Mouse (Mus musculus) intestine, postnatal 0 days (tissue): ENCODE data around the gene Mapkbp1. TPM values are rescaled to one million over a fixed set of nuclear protein-coding genes. Genes with fewer than 3 reads are reported as not detected.

Experiments
- ATAC-seq: fragments of 200-750 bp; cut with Nextera tagmentation; 2 replicates; pipeline ENCODE4 v1.8.0; 2017; ENCODE audit warnings: mild to moderate bottlenecking, moderate TSS enrichment, moderate library complexity
- H3K27ac ChIP-seq: fragments of 300-500 bp; sonication (generic); 2 replicates; pipeline ENCODE4 v1.5.1; 2014; ENCODE audit warnings: mild to moderate bottlenecking, low read depth, low read length, moderate library complexity
- H3K27me3 ChIP-seq: fragments of 300-500 bp; sonication (generic); replicated peaks from 2 replicates; pipeline ENCODE4 v1.6.1; 2014; ENCODE audit warnings: low read length, mixed read lengths; ENCODE audit not compliant: control insufficient read depth, insufficient read depth
- H3K36me3 ChIP-seq: fragments of 300-500 bp; sonication (generic); 2 replicates; pipeline ENCODE4 v1.6.1; 2014; ENCODE audit warnings: mild to moderate bottlenecking, moderate library complexity; ENCODE audit not compliant: control insufficient read depth, insufficient read depth
- H3K4me1 ChIP-seq: fragments of 300-500 bp; sonication (generic); replicated peaks from 2 replicates; pipeline ENCODE4 v1.6.1; 2014; ENCODE audit warnings: antibody characterized with exemption, low read length, mixed read lengths; ENCODE audit not compliant: control insufficient read depth, insufficient read depth
- H3K4me2 ChIP-seq: fragments of 300-500 bp; sonication (generic); replicated peaks from 2 replicates; pipeline ENCODE4 v1.6.1; 2014; ENCODE audit warnings: low read depth, mild to moderate bottlenecking, moderate library complexity
- H3K4me3 ChIP-seq: fragments of 300-500 bp; sonication (generic); 2 replicates; pipeline ENCODE4 v1.5.1; 2014; ENCODE audit warnings: low read depth, low read length
- H3K9ac ChIP-seq: fragments of 300-500 bp; sonication (generic); 2 replicates; pipeline ENCODE4 v1.6.1; 2014; ENCODE audit warnings: mild to moderate bottlenecking, low read depth, low read length
- H3K9me3 ChIP-seq: fragments of 300-500 bp; sonication (generic); 2 replicates; pipeline ENCODE4 v1.6.1; 2016; ENCODE audit warnings: mixed run types; ENCODE audit not compliant: control insufficient read depth
- CTCF ChIP-seq: sonication (generic); IDR thresholded peaks from 2 replicates; pipeline ENCODE4 v1.5.1; 2016; ENCODE audit warnings: low read depth, mild to moderate bottlenecking, control low read depth, antibody characterized with exemption, moderate library complexity
- WGBS: fragments of 180-500 bp; shearing (Covaris S2); extraction: QIAGEN DNeasy Blood & Tissue Kit; methylation state at CpG from one replicate; pipeline ENCODE4 v1.1.7; 2014; 5-methylcytosine and 5-hydroxymethylcytosine counted together
- polyA plus RNA-seq: library from polyadenylated mRNA; unstranded; fragments of >200 nt; fragmentation: Nextera tagmentation; extraction: Ambion mirVana; gene quantifications from 2 replicates; pipeline ENCODE4 v1.2.1, GENCODE M21; 2015

Gene Mapkbp1
- polyA plus RNA-seq, 1 experiment from 2014 or later: 1.5 TPM

DNA sequence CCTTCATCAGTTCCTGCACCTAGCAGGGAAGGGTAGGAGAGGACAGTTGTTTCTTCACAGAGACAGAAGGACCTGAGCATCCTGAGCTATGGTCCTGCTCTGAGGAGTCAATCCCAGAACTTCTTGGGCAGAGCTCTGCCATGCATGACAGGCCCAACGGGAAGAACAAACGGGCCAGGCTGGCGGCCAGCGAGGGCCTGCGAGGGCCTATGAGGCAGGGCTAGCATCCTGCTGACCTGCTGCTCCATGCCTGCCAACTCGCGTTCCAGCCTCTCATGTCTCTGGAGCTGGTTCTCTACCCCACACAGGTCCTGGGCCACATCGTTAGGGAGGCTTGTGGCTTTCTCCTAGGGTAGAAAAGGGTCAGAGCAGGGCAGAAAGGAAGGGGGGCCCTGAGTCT is 89.7 kb downstream of the Mapkbp1 start:
- TF ChIP-seq CTCF: no peak
- 82% methylated on average over 8 of the region's 8 CpGs for WGBS
- no peak for ATAC-seq

DNA sequence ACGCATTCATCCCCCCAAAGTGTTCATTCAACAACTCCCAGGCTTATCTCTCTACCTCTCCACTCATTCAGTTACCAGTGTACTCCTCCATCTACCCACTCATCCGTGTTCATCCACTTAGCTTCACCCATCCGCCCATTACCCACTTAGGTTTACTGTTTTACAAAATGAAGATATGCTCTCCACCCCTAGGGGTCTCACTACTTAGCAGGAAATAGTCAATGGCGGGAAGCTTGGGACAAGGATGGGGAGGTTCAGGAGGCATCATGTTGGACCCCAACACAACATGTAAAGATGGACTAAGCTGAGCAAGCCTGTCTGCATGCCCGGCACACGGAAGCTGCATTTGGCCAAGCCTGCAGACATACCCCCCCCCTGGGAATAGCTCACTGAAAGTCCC is 92.1 kb downstream of the Mapkbp1 start:
- H3K9ac ChIP-seq: no peak overlapping the region
- no peak overlapping the region for H3K4me3 ChIP-seq
- peak; percentile 49 for TF ChIP-seq CTCF
- 78% methylated on average over 6 of the region's 6 CpGs for WGBS
- no peaks in the 10 kb centered on the region for H3K36me3 ChIP-seq
- no peak overlapping the region for H3K4me2 ChIP-seq
- ATAC-seq: no peak
- no peaks in the 10 kb centered on the region for H3K9me3 ChIP-seq
- no peaks in the 10 kb centered on the region; the same call in 1 of the 2 replicates for H3K4me1 ChIP-seq
- H3K27ac ChIP-seq: no peak overlapping the region
- no peaks in the 10 kb centered on the region for H3K27me3 ChIP-seq

More for the DNA sequence above, 89.7 kb downstream of the Mapkbp1 start:
- Histone ChIP-seq H3K9me3 (no peaks in the 10 kb centered on the region), H3K4me3 (no peak overlapping the region), H3K4me1 (no peaks in the 10 kb centered on the region), H3K4me2 (no peak overlapping the region), H3K27me3 (no peaks in the 10 kb centered on the region), H3K27ac (no peak overlapping the region), H3K36me3 (no peaks in the 10 kb centered on the region), H3K9ac (no peak overlapping the region)

DNA sequence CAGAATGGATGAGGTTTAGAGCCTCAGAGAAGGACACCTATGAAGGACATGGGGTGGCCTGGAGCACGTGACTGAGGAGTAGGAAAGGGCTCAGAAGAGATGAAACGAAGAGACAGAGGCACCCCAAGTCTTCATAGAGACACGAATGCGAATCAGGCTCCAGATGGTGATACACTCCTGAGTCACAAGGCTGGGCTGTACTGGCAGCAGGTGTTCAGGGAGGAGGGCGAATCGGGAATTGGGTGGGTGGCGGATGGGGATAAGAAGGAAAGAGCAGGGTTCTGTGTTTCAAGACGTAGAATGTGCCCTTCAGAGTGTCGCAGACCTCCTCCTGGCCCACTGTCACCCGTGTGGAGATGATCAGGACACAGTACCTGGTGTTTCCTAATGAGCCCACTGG is 92.7 kb downstream of the Mapkbp1 start:
- Histone ChIP-seq H3K27me3 (no peaks in the 10 kb centered on the region), H3K4me2 (no peak overlapping the region), H3K9me3 (no peaks in the 10 kb centered on the region), H3K27ac (no peak overlapping the region), H3K36me3 (no peaks in the 10 kb centered on the region), H3K9ac (no peak overlapping the region), H3K4me1 (no peaks in the 10 kb centered on the region; the same call in 1 of the 2 replicates), H3K4me3 (no peak overlapping the region)
- 85% methylated on average over 10 of the region's 10 CpGs for WGBS
- ATAC-seq: no peak
- no peak for TF ChIP-seq CTCF

DNA sequence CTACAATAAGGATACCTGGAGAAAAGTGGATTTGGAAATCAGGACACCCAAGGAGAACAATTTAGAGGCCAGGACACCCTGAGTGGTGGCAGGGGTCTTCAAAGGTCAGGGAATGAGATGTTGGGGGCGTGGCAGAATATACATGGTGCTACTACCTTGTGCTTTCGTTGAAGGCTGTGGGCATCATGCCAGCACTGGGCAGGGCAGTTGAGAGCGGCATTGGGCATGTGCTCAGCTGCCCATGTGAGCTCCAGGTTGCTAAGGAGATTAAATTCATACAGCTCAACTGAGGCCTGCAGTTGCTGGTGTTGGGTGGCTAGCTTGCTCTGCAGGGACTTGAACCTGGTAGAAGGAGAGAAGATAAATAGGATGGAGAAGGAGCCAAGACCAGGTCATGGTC is 93.7 kb downstream of the Mapkbp1 start:
- no peaks in the 10 kb centered on the region; the same call in 1 of the 2 replicates for H3K4me1 ChIP-seq
- ATAC-seq: no peak
- TF ChIP-seq CTCF: no peak
- no peak overlapping the region for H3K4me2 ChIP-seq
- H3K36me3 ChIP-seq: no peaks in the 10 kb centered on the region
- H3K9me3 ChIP-seq: no peaks in the 10 kb centered on the region
- H3K4me3 ChIP-seq: no peak overlapping the region
- no peaks in the 10 kb centered on the region for H3K27me3 ChIP-seq
- WGBS: 68% methylated on average over 3 of the region's 3 CpGs
- H3K27ac ChIP-seq: no peak overlapping the region
- H3K9ac ChIP-seq: no peak overlapping the region

DNA sequence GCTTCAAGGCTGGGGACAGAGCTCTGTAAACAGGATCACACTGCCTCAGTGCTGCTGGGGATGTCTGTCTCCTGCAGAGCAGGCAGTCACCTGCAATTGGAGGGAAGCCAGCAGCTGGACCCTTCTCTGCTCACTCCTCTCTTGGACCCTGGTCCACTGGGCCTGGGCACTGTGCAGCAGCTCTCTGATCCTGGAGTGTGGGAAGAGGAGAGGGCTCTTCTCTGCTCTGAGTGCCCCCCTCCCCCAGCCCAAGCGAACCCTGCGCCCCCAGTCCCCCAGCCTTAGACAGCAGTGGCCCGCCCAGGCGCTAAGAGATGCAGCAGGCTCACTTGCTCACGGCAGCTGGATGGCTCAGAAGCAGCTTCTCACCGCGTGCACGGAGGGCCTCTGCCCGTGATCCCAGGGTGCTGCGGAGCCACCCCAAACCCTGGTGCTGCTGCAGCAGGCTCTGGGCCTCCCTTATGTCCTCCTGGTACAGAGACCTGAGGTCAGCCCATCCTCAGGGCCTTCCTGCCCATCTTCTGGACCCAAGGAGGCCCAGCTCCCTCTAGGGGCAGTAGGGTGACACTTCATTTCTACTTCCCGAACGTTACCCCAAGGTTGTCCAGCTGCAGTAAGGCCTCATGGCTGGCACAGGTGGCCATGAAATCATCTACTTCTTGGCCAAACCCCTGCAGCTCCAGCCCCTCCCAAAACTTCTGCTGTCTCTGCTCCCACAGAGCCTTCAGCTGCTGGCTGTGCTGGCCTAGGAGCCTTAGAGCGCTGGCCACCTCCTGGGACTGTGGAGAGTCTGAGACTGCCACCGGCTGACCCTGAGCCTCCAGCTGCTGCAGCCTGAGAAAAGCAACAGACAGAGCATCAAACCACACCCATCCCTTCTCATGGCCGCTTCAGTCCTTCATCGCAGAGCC is 96.3 kb downstream of the Mapkbp1 start:
- no peak for ATAC-seq
- Histone ChIP-seq H3K9me3 (no peaks in the 10 kb centered on the region), H3K9ac (no peak overlapping the region), H3K36me3 (no peaks in the 10 kb centered on the region), H3K4me1 (no peaks in the 10 kb centered on the region; the same call in 1 of the 2 replicates), H3K27me3 (no peaks in the 10 kb centered on the region), H3K27ac (no peak overlapping the region), H3K4me2 (no peak overlapping the region), H3K4me3 (no peak overlapping the region)
- WGBS: 45% methylated on average over 16 of the region's 16 CpGs
- peak; percentile 91 for TF ChIP-seq CTCF

DNA sequence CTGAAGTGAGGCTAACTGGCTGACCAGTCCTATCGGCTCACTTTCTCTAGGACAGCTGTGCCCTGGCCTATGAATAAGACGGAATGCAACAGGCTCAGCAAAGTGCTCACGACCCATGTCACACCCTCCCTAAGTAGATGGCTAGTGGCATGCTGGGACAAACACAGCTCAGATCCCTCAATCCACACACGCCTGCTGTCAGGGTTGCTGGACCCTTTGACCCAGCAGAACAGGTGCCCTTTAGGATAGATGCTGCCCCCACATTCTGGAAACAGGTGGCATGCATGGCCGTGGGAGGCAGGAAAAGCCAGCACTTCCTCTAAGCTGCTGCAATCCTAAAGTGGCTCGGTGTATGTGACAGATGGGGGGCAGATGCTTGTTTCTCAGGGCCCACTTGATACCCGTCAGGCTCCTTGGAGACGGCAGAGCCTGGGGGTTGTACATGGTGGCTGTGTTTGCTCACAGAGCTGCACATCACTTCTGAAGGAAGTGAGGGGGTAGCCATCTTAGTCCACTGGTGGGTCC is 97.0 kb downstream of the Mapkbp1 start:
- H3K36me3 ChIP-seq: no peaks in the 10 kb centered on the region
- no peaks in the 10 kb centered on the region; the same call in 1 of the 2 replicates for H3K4me1 ChIP-seq
- no peak overlapping the region for H3K9ac ChIP-seq
- 74% methylated on average over 8 of the region's 8 CpGs for WGBS
- no peak overlapping the region for H3K4me2 ChIP-seq
- no peaks in the 10 kb centered on the region for H3K27me3 ChIP-seq
- no peak overlapping the region for H3K4me3 ChIP-seq
- no peak overlapping the region for H3K27ac ChIP-seq
- H3K9me3 ChIP-seq: no peaks in the 10 kb centered on the region
- no peak for TF ChIP-seq CTCF
- ATAC-seq: no peak
